Mouse (Mus musculus) left cerebral cortex, postnatal 10 days (tissue): ENCODE data around the gene Zfp985. TPM values are rescaled to one million over a fixed set of nuclear protein-coding genes. Genes with fewer than 3 reads are reported as not detected.
"Not testable (repeated sequence)": the region's sequence is repeated elsewhere in the genome, so short reads cannot be mapped to it uniquely, and the experiment has no call there.

Experiments used
- DNase-seq, 2 experiments: peaks; one replicate each; pipeline ENCODE4 v3.0.0; 2021 to 2022; ENCODE audit warnings: low spot score in 2 of 2, mixed read lengths in 1 of 2; ENCODE audit errors: extremely low spot score in 1 of 2
- intact Hi-C: fragments of 180-260 bp; cut with DNase I; formaldehyde crosslinking; loops from one replicate; pipeline ENCODE4 v1.15.1; 2025
- total RNA-seq, 2 experiments: library from RNA; stranded (reverse); gene quantifications; 2 replicates each; pipeline ENCODE4 v1.2.3; 2021

The Zfp985 gene
- total RNA-seq, result under 1 TPM in 1 of 2 experiments, not detected in 1; 0.12 TPM

- intact Hi-C loops, result not testable (repeated sequence)
Measured at GRCm38 (mm10) chr4:147553071-147553470, at the start of gene Zfp985. Gene Zfp985, plus strand, starts transcription at chr4:147553277.

GRCm38 (mm10) chr4:147509174-147509573, 43.9 kb upstream of the Zfp985 start:
- DNase-seq, result no peak
- intact Hi-C loops, result no loop called here

More at GRCm38 (mm10) chr4:147553071-147553470, at the start of gene Zfp985:
- not testable (repeated sequence) for DNase-seq

DNA sequence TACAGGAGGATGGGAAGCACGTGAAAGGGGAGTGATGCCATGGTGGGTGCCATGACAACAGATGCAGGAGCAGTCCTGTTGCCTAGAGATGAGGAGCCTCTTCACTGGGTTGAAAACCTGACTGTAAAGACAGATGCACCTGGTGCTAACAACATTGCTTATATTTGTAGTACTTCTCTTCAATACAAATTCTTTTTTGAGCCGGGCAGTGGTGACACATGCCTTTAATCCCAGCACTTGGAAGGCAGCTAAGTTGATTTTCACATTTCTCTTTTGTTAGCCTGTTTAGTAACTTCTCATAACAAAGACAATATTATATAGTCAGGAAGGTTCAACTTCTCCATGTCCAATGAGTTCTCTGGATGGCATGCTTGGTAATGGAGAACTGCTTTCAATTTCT, 34.1 kb upstream of the Zfp985 start:
- DNase-seq, result no peak
- intact Hi-C loops, result loop anchor here (1.0 to 5.0 kb wide), 2 partner anchors 68 to 1960 kb away; no protein-coding TSS in a partner anchor

- no peak for DNase-seq
- intact Hi-C loops, result no loop called here
Measured at GRCm38 (mm10) chr4:147520100-147520499, 33.0 kb upstream of the Zfp985 start.

DNA sequence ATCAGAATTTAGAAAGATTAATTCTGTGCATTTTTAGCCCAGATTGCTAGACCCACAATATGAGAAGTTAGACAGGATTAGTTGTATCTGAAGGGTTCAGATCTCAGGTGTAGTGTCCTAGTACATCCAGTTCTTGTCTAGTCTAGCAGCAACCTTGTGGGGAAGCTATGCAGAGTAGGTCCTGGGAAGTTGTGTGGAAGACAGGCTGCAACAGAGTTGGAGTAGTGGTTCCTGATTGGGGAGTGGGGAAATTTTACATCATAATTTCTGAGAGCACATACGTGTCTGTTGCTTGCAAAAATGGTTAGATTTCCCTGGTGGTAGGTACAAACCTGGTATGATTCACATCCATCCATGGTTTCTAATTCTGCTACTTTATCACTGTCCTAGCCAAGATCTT, 28.0 kb upstream of the Zfp985 start:
- intact Hi-C loops, result no loop called here
- no peak for DNase-seq

DNA sequence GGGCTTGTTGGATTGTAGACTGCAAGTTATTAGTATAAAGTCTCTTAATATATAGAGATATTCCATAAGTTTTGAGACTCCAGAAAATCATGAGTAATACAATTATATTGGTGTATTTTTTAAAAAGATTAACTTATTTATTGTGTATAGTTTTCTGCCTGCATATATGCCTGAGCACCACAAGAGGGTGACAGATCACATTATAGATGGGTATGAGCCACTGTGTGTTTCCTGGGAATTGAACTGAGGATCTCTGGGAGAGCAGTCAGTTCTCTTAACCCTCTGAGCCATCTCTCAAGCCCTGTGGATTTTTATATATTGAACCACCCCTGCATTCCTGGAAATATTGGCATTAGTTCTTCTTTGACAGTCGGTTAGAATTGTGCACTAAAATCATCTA, 22.7 kb upstream of the Zfp985 start:
- intact Hi-C loops, result no loop called here
- no peak for DNase-seq

DNA sequence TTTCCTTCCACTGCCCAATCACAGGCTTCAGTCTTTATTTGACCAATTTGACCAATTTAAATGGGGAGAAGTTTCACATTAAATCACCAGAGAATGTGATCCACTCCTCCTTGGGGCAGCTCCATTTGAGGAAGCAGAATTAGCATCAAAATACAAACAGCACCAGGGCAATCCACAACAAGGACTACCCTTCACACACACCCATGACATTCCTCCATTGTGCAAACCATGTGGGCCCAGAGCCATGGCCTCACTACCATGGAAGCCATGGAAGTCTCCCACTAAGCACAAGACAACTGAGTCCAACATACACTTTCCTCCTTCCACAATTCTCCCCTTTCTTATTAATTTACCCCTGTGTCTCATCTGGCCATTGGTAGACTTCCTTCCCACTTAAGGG, 17.2 kb upstream of the Zfp985 start:
- intact Hi-C loops, DNase-seq: not testable (repeated sequence)

DNA sequence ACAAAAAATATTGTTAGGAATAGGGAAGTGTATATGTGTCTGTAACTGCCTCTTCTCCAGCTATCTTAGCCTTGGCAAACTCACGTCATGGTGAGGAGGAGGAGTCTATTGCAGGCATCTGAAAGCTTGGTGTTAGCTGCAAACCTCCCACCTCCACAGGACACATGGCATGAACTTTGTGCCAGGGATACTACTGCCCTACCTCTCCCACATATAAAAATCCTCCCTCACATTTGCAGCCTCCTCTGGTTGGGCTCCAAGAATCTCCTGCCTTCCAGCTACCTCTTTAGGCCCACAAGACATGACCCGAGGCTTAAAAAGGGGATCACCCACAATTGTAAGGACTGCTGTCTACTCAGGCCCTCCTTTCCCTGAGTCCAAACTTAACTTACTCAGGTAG, 15.4 kb upstream of the Zfp985 start:
- DNase-seq, result no peak
- intact Hi-C loops, result no loop called here

GRCm38 (mm10) chr4:147539918-147540317, 13.2 kb upstream of the Zfp985 start, which contains the start of gene Gm16503:
Gene Gm16503, plus strand, starts transcription at chr4:147540218.
- intact Hi-C loops, DNase-seq: not testable (repeated sequence)

DNA sequence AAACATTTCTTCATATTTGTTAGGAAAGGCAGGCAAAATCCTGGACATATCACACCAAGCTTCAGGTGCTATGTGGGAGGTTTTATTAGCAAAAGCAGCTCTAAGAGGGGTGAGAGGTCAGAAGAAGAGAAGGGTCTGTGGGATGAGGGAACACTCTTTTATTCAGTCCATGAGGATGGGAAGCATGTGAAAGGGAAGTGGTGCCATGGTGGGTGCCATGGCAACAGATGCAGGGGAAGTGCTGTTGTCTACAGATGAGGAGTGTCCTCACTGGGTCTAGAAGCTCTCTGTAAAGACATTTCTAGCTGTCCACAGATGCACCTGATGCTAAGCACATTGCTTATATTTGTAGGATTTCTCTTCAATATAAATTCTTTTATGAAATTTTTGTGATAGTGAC, 12.0 kb upstream of the Zfp985 start:
- intact Hi-C loops, result no loop called here
- DNase-seq, result no peak

DNA sequence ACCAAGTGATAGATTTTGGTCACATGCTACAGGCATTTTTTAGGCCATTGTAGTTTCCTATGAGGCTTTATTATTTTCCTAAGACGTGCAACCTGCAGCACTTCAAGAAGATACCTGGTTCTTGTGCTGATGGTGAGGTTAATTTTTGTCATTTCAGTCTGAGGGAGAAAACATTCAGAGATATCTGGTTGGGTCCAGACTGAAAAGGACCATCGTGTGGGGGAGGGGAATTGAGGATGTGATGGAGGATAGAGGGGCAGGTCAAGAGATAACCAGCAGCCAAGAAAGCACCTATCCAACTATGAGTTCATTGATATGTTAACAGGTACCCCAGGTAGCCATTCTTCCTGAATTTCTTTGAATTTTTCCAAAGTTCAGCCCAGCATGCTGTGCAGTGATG, 1.3 kb downstream of the Zfp985 start:
- intact Hi-C loops, DNase-seq: not testable (repeated sequence)

DNA sequence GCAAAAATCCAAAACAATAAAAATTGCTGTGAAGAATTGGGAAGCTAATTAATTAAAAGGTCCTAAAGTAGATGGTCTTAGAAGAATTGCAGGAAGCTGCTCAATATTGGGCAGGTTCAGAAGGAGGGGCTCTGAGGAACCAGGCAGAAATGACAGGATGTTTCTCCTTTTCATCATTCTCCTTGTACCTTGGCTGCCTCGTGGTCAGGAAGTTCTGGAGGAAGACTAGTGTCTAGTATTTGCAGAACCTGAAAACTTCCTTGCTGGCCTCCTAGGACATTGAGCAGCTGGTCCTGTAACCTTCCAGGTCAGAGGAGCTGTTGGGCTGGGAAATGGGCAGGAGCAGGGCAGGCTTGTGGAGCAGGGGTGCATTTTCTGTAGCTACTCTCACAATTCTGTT, 3.8 kb downstream of the Zfp985 start:
- intact Hi-C loops, DNase-seq: not testable (repeated sequence)

- DNase-seq, intact Hi-C loops: not testable (repeated sequence)
Measured at GRCm38 (mm10) chr4:147558011-147558410, 4.9 kb downstream of the Zfp985 start.

DNA sequence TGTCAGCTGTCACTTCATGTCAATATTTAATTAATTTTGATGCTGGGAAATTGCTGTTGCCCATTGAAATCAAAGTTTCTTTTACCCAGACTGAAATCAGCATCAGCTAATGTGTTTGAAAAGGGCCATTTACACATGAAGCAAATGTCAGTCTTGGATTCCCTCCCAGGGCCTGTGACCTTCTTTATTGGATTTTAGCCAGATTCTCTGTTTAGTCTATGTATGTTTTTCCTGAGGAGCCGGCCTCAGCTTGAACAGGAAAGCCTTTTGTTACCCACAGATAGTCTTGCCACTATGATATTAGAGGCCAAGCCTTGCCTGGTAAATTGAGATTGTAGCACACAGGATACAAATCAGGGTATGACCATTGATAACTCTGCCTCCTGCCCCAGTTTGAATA, 6.0 kb downstream of the Zfp985 start:
- intact Hi-C loops, DNase-seq: not testable (repeated sequence)

GRCm38 (mm10) chr4:147565426-147566220, 12.5 kb downstream of the Zfp985 start:
- intact Hi-C loops, result no loop called here
- DNase-seq, result no peak

GRCm38 (mm10) chr4:147571156-147571555, 18.1 kb downstream of the Zfp985 start:
- intact Hi-C loops, DNase-seq: not testable (repeated sequence)

DNA sequence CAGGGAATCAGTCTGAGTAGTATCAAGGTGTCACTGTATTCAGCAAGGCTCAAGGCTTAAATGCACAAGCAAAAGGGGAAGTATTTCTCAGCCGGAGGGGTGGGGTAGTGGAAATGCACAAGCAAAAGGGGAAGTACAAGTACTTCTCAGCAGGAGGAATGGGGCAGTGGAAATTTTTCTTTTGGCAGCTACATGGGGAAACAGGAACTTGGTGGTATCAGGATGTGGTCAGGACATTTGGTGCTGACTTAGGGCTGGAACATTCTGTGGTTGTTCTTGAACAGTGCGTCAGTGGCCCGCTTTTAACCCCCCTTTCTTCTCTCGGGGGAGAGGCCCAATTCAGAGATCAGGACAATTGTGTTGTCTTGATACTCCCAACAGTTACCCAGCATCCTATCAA, 26.3 kb downstream of the Zfp985 start:
- DNase-seq, intact Hi-C loops: not testable (repeated sequence)

GRCm38 (mm10) chr4:147586511-147587473, 33.7 kb downstream of the Zfp985 start:
- intact Hi-C loops, result loop anchor here (5.0 kb wide), 1 partner anchor 69 kb away; no protein-coding TSS in a partner anchor
- DNase-seq, result no peak

DNA sequence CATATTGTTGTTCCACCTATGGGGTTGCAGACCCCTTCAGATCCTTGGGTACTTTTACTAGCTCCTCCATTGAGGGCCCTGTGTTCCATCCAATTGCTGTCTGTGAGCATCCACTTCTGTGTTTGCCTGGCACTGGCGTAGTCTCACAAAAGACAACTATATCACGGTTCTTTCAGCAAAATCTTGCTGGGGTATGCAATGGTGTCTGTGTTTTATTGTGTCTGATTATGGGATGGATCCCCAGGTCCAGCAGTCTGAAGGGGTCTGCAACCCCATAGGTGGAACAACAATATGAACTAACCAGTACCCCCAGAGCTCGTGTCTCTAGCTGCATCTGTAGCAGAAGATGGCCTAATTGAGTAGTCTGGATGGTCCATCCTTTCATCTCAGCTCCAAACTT, 41.6 kb downstream of the Zfp985 start:
- intact Hi-C loops, DNase-seq: not testable (repeated sequence)
